Mouse (Mus musculus) gastrocnemius, postnatal 4 days (tissue): ENCODE data around the gene Ubap2l. TPM values are rescaled to one million over a fixed set of nuclear protein-coding genes. Genes with fewer than 3 reads are reported as not detected.

ENCODE experiments used
- DNase-seq, 2 experiments: peaks; one replicate each; pipeline ENCODE4 v3.0.0; 2021 to 2022; ENCODE audit warnings: low spot score in 2 of 2, mixed read lengths in 2 of 2
- total RNA-seq, 2 experiments: library from RNA; stranded (reverse); gene quantifications; 2 replicates each; pipeline ENCODE4 v1.2.3; 2021

The Ubap2l gene
- total RNA-seq, 2 experiments from 2014 or later = 170 to 182 TPM

- DNase-seq = no peak
Measured at GRCm38 (mm10) chr3:90069688-90070087, 17.3 kb upstream of the Ubap2l start.

- no peak for DNase-seq
Measured at GRCm38 (mm10) chr3:90067851-90068250, 15.4 kb upstream of the Ubap2l start.

- DNase-seq = peak in 1 of 2 experiments; percentile 36
Measured at GRCm38 (mm10) chr3:90065553-90065952, 13.1 kb upstream of the Ubap2l start.

- no peak for DNase-seq
Measured at GRCm38 (mm10) chr3:90064383-90064782, 12.0 kb upstream of the Ubap2l start.

DNA sequence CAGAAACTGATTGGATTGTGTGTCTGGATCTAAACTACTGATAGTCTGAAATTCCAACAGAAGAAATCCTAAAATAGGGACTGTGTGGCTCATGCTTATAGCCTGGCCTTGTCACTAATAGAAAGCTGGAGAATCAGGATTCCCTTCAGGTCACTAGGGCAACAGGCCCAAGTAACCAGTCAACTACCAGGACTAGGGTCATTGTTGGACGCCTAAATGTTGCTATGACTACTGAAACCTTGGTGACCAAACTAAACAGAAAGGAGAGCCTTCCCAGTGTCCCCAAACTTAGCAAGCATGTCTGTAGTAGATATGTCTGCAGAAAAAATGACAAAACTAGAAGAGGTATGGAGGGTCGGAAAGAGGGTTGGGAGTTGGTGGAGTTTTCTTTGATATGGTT, 10.1 kb upstream of the Ubap2l start:
- DNase-seq = no peak

DNA sequence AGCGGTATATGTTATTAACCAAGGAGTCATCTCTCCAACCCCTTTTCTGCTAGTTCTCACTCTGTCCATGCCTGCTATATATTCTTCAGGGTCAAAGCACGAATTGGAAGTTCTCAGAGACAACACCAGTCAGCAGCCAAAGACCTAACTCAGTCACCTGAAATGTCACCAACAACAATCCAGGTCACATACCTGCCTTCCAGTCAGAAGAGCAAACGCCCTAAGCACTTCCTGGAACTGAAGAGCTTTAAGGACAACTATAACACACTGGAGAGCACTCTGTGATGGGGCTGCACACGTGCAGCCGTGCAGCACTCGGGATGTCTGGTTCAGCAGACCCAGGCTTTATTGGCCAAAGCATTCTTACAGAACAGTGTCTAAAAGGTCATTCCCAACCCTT, 9.1 kb upstream of the Ubap2l start:
- no peak for DNase-seq

DNA sequence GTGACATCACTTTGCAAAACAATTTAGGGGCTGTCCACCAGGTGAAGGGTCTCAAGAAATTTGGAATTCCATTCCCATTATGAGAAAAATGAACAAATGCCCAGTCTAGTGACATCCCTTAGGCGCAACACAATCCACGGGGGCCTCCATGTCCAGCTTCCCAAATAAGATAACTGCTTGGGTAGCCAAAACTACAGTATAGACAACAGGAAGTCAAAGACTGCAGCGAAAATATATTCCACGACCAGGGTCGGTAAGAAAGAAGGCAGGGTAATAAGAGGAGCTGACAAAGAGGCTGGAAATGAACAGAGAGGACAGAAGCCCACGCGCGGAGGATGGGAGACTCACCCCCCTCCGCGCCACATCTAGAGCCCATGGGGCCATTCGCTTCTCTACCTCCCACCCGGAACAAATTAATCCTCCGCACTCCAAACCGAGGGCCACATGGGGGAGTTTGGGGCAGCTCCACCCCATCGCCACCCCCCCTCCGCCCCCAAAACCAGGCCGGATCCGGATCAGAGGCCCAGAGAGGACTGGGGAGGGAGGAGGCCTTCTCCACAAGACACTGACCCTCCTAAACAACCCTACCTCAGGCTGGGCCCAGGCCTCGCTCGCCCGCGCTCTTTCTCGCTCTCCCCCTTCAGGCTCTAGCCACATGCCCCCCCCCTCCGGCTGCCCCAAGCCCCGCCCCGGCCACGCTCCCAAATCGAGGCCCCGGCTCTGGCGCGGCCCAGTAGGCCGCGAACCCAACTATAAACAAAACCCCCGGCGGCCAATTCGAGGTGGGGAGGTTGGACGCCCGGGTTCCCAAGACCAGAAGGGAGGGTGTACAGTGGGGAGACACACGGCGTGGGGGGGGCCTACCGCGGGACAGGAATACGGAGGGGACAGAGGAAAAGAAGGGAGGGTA, 732 bp downstream of the Ubap2l start, which contains the start of gene 4933434E20Rik:
Gene 4933434E20Rik (plus strand): TSS at position 196 of the 910 bp plus-strand sequence.
- peak; percentile 53 to 64 for DNase-seq

DNA sequence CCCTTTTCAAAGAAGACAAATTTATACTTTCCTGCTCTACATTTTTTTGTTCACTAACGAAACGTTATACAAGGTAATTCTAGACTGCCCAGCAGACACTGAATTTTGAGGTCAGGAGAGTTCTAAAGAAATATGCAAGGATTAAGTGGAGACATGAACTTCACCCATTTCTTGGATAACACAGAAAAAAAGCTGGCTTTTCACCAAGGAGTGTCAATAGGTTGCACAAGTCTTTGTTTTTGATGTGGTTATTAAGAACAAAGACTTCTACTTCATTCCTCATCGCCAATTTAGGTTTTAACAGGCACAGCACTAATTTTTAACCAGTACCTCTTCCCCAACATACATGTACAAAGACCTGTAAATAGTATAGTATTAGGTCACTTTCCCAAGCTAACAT, 2.7 kb downstream of the Ubap2l start:
- DNase-seq = no peak

- DNase-seq = no peak
Measured at GRCm38 (mm10) chr3:90036263-90036662, 16.2 kb downstream of the Ubap2l start.

DNA sequence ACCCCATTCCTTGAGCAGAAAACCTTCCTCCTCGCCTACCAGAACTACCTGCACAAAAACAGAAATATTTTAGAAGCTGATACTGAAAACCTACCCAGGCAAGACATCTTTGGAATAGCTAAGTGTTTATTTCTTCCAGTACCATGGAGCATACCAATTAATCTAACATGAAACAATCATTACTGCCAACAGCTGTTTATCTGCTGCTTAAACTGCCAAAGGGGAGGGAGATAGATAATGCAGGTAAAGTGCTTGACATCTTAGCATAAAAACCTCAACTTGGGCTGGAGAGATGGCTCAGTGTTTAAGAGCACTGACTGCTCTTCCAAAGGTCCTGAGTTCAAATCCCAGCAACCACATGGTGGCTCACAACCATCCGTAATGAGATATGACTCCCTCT, 17.8 kb downstream of the Ubap2l start:
- no peak for DNase-seq

- no peak for DNase-seq
Measured at GRCm38 (mm10) chr3:90016626-90017025, 35.8 kb downstream of the Ubap2l start.

DNA sequence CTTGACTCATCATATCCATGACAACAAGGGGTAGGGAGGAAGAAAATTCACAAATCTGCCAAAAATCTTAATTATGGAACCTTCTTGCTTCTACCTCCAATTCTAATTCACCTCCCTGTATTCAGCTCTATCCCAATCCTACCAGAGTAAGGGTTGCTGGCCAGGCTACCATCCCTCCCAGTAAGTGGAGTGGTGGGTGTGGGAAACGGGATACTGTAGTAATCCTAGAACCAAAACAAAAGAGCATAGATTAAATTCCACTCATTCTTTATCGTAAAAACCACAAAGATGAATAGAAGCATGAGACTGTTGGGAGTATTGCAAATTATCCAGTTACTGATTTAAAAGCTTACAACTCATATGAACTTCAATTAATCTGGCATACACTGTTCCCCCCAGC, 42.1 kb downstream of the Ubap2l start:
- DNase-seq = no peak

GRCm38 (mm10) chr3:90004091-90004796, 48.2 kb downstream of the Ubap2l start:
- DNase-seq = no peak

DNA sequence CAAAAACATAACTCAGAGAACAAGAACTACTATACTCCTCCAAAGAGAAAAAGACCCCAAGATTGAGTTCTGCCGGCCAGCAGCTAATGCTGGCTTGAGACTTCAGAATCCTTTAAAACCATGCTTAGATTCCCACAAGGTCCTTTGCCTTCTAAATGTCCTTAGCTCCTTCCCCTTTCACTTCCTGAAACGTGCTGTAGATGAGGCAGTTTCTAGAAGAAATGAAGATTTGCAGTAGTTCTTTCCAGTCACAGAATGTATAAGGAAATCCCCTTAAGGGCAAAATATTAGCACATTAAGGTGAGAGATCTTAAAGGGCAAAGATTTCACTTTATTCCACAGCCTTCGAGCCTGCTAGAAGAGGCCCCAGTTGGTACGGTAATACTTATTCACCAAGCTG, 52.6 kb downstream of the Ubap2l start:
- no peak for DNase-seq

DNA sequence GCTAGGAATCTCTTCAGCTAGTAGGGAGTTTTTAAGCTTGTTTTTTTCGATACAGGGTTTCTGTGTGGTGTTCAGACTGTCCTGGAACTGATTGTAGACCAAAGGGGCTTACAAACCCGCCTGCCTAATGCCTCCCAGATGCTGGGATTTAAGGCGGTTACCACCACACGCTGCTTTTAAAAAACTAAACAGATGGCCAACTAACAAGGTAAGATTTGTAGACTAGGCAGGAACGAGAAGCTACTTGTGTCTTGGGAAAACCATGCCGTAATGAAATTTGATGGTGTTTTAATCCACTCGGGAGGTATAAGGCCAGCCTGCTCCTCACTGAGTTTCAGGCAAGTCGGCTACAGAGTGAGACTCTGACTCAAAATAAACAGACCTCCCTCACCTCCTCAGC, 53.3 kb downstream of the Ubap2l start:
- no peak for DNase-seq

DNA sequence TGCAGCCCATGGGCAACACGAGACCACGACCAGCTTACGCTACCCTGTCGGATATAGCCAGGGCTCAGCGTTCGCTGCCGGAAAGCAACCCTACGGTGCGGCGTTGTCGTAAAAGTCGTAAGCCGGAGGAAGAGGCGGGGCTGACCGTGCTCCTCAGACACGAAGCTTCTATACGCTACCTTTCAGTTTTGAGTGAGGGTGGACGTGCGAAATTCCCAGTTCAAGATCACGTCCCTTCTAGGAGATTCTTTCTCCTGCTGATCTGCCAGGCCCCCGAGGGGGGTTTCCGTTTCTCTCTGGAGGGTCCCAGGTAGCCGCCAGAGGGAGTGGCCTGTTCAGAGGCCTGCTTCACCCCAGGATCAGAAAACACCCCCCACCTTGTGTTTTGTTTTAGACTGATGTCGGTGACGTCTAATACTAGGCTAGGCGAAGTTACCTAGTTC, 53.8 kb downstream of the Ubap2l start, which contains the start of gene Hax1:
Gene Hax1 (minus strand): TSS at position 169 of the 443 bp plus-strand sequence.
- peak; percentile 73 to 94 for DNase-seq

DNA sequence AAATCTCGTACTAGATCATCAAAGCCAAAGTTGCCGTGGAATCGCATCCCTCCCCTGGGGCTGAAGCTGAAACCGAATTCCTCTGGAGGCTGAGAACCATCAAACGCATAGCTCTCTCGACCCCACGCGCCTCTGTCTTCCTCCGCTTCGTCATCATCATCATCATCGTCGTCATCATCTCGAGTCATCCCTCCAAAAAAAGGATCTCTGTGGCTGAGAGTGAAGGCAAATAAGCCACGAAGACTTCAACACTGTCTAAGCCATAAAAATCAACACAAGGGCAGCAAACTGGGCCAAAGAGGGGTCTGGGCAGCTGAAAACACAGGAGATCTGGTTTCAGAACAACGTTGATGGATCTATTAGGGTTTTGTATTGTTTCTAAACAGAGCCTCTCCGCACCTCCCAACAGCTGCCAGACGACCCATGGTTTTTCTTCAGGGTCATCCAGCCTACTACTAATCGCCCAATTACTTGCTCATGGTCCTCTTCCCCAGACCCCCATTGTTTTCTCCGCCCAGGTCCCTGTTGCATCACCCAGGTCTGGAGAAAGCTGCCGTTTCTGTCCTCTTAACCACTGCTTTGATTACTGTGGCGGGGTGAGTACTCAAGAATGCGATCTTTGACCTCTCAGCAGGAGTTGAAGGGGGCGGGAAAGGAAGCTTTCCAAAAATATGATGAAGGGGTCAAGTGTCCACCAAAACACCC, 54.5 kb downstream of the Ubap2l start:
- peak in 1 of 2 experiments; percentile 10 for DNase-seq

DNA sequence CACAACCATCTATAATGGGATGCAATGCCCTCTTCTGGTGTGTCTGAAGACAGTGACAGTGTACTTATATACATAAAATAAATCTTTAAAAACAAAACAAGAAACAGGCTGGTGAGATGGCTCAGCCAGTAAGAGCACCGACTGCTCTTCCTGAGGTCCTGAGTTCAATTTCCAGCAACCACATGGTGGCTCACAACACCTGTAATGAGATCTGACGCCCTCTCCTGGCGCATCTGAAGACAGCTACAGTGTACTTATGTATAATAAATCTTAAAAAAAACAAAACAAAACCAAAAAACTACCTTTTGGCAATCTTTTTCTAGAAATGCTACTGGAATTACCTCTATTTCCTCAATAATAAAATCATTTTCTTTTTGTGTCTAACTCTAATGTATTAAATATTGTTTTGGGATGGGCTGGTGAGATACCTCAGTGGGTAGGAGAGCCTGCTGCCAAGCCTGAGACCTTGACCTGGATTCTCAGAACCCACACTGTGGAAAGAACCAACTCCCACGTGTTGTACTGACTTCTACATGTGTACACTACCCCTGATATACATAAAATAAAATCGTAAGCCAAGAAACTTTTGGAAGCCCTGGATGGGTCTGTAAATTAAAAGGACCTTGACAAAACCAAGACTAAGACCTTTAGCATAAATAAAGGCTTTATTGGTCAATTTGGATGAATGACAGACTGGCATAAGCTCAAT, 57.5 kb downstream of the Ubap2l start:
- no peak for DNase-seq

DNA sequence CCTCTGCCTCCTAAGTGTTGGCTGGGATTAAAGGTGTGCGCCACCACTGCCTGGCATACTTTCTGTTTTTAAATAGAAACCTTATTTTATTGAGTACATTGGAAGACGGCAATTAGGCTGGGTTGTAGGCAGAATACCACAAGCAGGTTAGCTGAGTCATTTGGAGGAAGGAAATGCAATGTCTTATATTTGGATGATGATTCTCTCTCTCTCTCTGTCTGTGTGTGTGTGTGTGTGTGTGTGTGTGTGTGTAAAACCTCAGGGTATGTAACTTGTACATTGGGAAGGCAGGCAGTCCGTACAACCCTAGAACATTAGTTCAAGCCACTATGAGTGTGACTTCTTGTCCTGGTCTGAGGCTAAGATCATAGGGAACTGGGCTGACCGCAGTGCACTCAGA, 64.6 kb downstream of the Ubap2l start:
- DNase-seq = no peak

DNA sequence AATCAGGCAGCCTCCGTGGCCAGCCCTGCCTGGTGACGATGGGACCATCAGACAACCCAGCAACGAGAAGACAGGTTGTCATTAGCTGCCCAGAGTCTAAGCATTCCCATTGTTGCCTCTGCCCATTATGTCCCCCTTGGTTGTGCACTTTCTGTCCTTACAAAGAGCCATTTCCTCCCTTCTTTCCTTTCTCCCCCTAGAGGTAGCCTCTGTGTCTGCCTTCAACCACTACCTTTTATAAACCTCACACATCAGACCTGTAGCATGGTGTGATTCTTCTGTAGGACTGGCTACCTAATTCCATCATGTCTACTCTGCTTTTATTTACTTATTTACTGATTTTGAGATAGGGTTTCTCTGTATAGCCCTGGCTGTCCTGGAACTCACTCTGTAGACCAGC, 65.2 kb downstream of the Ubap2l start:
- no peak for DNase-seq

DNA sequence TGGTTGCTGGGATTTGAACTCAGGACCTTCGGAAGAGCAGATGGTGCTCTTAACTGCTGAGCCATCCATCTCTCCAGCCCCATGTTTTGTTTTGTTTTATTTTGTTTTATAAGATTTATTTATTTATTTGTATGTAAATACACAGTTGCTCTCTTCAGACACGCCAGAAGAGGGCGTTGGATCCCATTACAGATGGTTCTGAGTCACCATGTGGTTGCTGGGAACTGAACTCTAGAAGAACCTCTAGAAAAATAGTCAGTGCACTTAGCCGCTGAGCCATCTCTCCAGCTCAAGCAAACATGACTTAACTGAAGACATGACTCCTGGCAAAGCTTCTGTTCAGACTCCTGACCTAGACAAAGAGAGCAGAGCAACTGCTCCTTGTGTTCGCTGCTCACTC, 70.0 kb downstream of the Ubap2l start:
- no peak for DNase-seq
